In the genomic region with DNA sequence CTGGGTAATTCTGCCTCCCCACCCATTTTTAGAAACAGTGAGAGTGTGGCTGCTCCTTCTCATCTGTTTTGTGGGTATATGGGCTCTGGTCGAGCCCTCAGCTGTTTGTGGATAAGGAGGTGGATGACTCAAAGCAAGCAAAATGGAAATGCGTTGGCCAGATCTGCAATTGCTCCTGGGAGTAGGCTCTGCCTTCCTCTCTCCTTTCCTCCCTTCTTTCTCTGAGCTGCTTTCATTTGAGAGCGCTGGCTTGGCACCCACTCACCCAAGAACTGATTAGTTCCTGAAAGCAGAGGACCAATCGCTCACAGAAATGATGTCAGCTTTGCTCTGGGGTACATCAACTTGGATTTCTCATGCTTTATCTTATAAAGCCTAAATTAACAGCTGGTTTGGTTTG, we compare ENCODE assay signal across 18 mouse cellular contexts. TPM values are rescaled to one million over a fixed set of nuclear protein-coding genes. Genes with fewer than 3 reads are reported as not detected.
A peak's percentile ranks its signal among the peaks of the same experiment; 100 is the strongest.
DNase-seq lines count a peak whose midpoint lies in the region; ATAC-seq and TF ChIP-seq lines count a peak whose summit lies in the region.
"Had no signal": no experiment of that assay in that cellular context is flagged by ENCODE, and none has a peak within 500 bp of the region (broad histone marks: within the 10 kb centered on the region; RNA-seq: fewer than 3 reads in every experiment).

No protein-coding gene starts in this region.

- H3K27me3 ChIP-seq in C2C12 (ENCODE audit: control insufficient read depth, insufficient read depth, insufficient read length) = no peaks in the 10 kb centered on the region
- no peaks in the 10 kb centered on the region for H3K27me3 ChIP-seq in midbrain, embryonic 16.5 days (ENCODE audit: control insufficient read depth, insufficient read depth, low read depth, low read length)
- no peaks in the 10 kb centered on the region for H3K27me3 ChIP-seq in kidney, adult 2 months (replicated peaks; ENCODE audit: control insufficient read depth, insufficient read depth, low read length)
- H3K27me3 ChIP-seq: hindbrain, embryonic 12.5 days; intestine, embryonic 15.5 days had no signal

- peaks cover 63% of the 10 kb centered on the region for H3K79me2 ChIP-seq in C2C12 (ENCODE audit: control insufficient read depth, insufficient read depth)

- TF ChIP-seq POLR2A in brain, embryonic 14.5 days (IDR thresholded peaks at IDR 0.05; ENCODE audit: borderline replicate concordance, extremely low read depth, insufficient read depth, insufficient read length, poor library complexity, severe bottlenecking) = no peak
- TF ChIP-seq POLR2A in kidney, adult 2 months (IDR thresholded peaks at IDR 0.05; ENCODE audit: low read depth, low read length) = no peak

- H3K4me2 ChIP-seq in midbrain, embryonic 16.5 days (ENCODE audit: low read length) = peak overlapping the region; percentile 27; the same call in 1 of the 2 replicates
- H3K4me2 ChIP-seq: heart, embryonic 11.5 days; hindbrain, embryonic 12.5 days; intestine, embryonic 15.5 days; liver, embryonic 12.5 days had no signal

- WGBS in midbrain, embryonic 16.5 days = 29% methylated on average over 4 of the region's 4 CpGs
- WGBS in kidney, adult 2 months = 76% methylated on average over 4 of the region's 4 CpGs

- peak overlapping the region; percentile 66 for H3K27ac ChIP-seq in midbrain, embryonic 16.5 days (ENCODE audit: low read length)
- no peak overlapping the region for H3K27ac ChIP-seq in kidney, adult 2 months (ENCODE audit: insufficient read depth, low read depth, low read length)
- H3K27ac ChIP-seq: hindbrain, embryonic 12.5 days; liver, embryonic 12.5 days had no signal

- no peaks in the 10 kb centered on the region for H3K9me3 ChIP-seq in midbrain, embryonic 16.5 days (replicated peaks; ENCODE audit: control insufficient read depth, low read length, poor library complexity, severe bottlenecking)
- H3K9me3 ChIP-seq: hindbrain, embryonic 12.5 days; intestine, embryonic 15.5 days; liver, embryonic 12.5 days had no signal

- peaks cover 39% of the 10 kb centered on the region for H3K4me1 ChIP-seq in midbrain, embryonic 16.5 days (ENCODE audit: control insufficient read depth, insufficient read depth, low read length)
- H3K4me1 ChIP-seq in kidney, adult 2 months (ENCODE audit: control insufficient read depth, insufficient read depth, low read length) = peaks cover 4% of the 10 kb centered on the region; the same call in 1 of the 2 replicates

- no peak for TF ChIP-seq CTCF in C2C12 (IDR thresholded peaks at IDR 0.05; ENCODE audit: control insufficient read depth, insufficient read depth, insufficient read length)
- no peak for TF ChIP-seq CTCF in brain, embryonic 14.5 days (IDR thresholded peaks at IDR 0.05; ENCODE audit: borderline replicate concordance, extremely low read depth, insufficient read depth, insufficient read length)
- TF ChIP-seq CTCF in kidney, adult 2 months (conservative IDR thresholded peaks at IDR 0.05; ENCODE audit: insufficient read depth, insufficient read length, low read depth, low read length) = no peak

- peaks cover 26% of the 10 kb centered on the region for H3K79me3 ChIP-seq in C2C12 (ENCODE audit: low read depth)

- no peak overlapping the region for H3ac ChIP-seq in C2C12 (ENCODE audit: control insufficient read depth, insufficient read length, low read depth)

- peak; percentile 90 for DNase-seq in heart, adult 11 months
- no peak for DNase-seq in heart, postnatal 4 days
- peak; percentile 60 for DNase-seq in brain, embryonic 14.5 days (ENCODE audit: low read depth)
- DNase-seq in cerebellum, adult 18-20 months = no peak
- no peak for DNase-seq in ovary, postnatal 36 days (ENCODE audit: low spot score)
- no peak for DNase-seq in kidney, adult 2 months
- DNase-seq: cerebellum, adult 8-10 months; gastrocnemius, postnatal 10 days; kidney, postnatal 14 days; layer of hippocampus, adult 9-11 months; thymus, postnatal 4 days had no signal

- no peak overlapping the region for H3K4me3 ChIP-seq in C2C12 (ENCODE audit: insufficient read depth, poor library complexity, severe bottlenecking)
- no peak overlapping the region for H3K4me3 ChIP-seq in midbrain, embryonic 16.5 days (ENCODE audit: low read depth, low read length)
- H3K4me3 ChIP-seq in kidney, adult 2 months (ENCODE audit: insufficient read depth, low read depth, low read length) = no peak overlapping the region
- H3K4me3 ChIP-seq: hindbrain, embryonic 12.5 days; intestine, embryonic 15.5 days; liver, embryonic 12.5 days had no signal

- no peak for ATAC-seq in midbrain, embryonic 16.5 days
- ATAC-seq: forebrain, embryonic 16.5 days; intestine, embryonic 15.5 days; liver, embryonic 12.5 days had no signal

- no peak overlapping the region for H3K9ac ChIP-seq in midbrain, embryonic 16.5 days (ENCODE audit: low read depth, low read length)
- H3K9ac ChIP-seq: hindbrain, embryonic 12.5 days; intestine, embryonic 15.5 days; liver, embryonic 12.5 days had no signal

- H3K36me3 ChIP-seq in C2C12 (ENCODE audit: control insufficient read depth, insufficient read depth) = peaks cover 5% of the 10 kb centered on the region
- H3K36me3 ChIP-seq in midbrain, embryonic 16.5 days (ENCODE audit: control insufficient read depth, insufficient read depth, low read length) = no peaks in the 10 kb centered on the region
- no peaks in the 10 kb centered on the region for H3K36me3 ChIP-seq in kidney, adult 2 months (ENCODE audit: control insufficient read depth, insufficient read depth, low read length)
- H3K36me3 ChIP-seq: hindbrain, embryonic 12.5 days; intestine, embryonic 15.5 days; liver, embryonic 12.5 days had no signal

TF ChIP-seq in C2C12, 6 proteins besides CTCF, POLR2A, EP300 and RAD21:
- TF ChIP-seq MYOD1 (IDR thresholded peaks at IDR 0.05; ENCODE audit: control insufficient read depth, insufficient read length, low read depth) = peak; percentile 71
- no peak for TF ChIP-seq FOSL1 (IDR thresholded peaks at IDR 0.05; ENCODE audit: insufficient read depth, low read length, poor library complexity, severe bottlenecking)

RNA-seq across cellular contexts. Expression of a gene that starts 32.7 kb away (rescaled TPM):
- 10 to 100 TPM; 24.6 to 28.6 TPM for total RNA-seq in heart, postnatal 4 days (2021)
- 10.3 TPM for polyA plus RNA-seq in C2C12 (2012; fragmentation: generic; extraction: Trizol)
- 222 and 296 TPM in 2 replicates for polyA plus RNA-seq in brain, embryonic 14.5 days (2012; rRNA removed)
- polyA plus RNA-seq in midbrain, embryonic 16.5 days (2015; fragmentation: Nextera tagmentation; extraction: Ambion mirVana) = 824 and 1,080 TPM in 2 replicates
- 15.8 and 18.2 TPM in 2 replicates for polyA plus RNA-seq in kidney, adult 2 months (2012; rRNA removed)

Comparison
In these comparisons a context has a peak if more than half of its experiments do, and no peak if none do; other contexts are left out.
1. DNase-seq: peak in heart, adult 11 months (single experiment) and brain, embryonic 14.5 days (single experiment); none in heart, postnatal 4 days (single experiment), cerebellum, adult 18-20 months (0 of 2), ovary, postnatal 36 days (single experiment) and kidney, adult 2 months (single experiment).
2. RNA of a gene that starts 32.7 kb away (polyA plus RNA-seq): 824 to 1,080 TPM in midbrain, embryonic 16.5 days and 222 to 296 TPM in brain, embryonic 14.5 days; 15.8 to 18.2 TPM in kidney, adult 2 months and 10.3 TPM in C2C12 (single experiment); every median in the first group is over 10 times any median in the second.